28 mouse cellular contexts compared by ENCODE assay signal in genomic region chr8:47890814-47891210, GRCm38 (mm10).
DNase-seq lines count a peak whose midpoint lies in the region; ATAC-seq and TF ChIP-seq lines count a peak whose summit lies in the region.
"Had no signal": no experiment of that assay in that cellular context is flagged by ENCODE, and none has a peak within 500 bp of the region (broad histone marks: within the 10 kb centered on the region; RNA-seq: fewer than 3 reads in every experiment).

No protein-coding gene starts in this region.

- ATAC-seq in hindbrain, embryonic 12.5 days (ENCODE audit: low FRiP score) = 0 out of 2 replicates have a peak, but pooled peaks have one; percentile 50
- ATAC-seq in hindbrain, embryonic 11.5 days (ENCODE audit: low FRiP score) = no peak
- no peak for ATAC-seq in midbrain, embryonic 11.5 days (ENCODE audit: low FRiP score)
- ATAC-seq: activated CD4-positive, CD25-positive, alpha-beta regulatory T cell, adult 4 months; inflammation-experienced regulatory T-cells, adult 6 months had no signal

- no peak overlapping the region for H3K27ac ChIP-seq in hindbrain, embryonic 12.5 days
- H3K27ac ChIP-seq in hindbrain, embryonic 11.5 days (ENCODE audit: low read depth, low read length) = no peak overlapping the region
- H3K27ac ChIP-seq in midbrain, embryonic 11.5 days (ENCODE audit: low read depth, low read length) = no peak overlapping the region
- no peak overlapping the region for H3K27ac ChIP-seq in midbrain, embryonic 10.5 days (replicated peaks)
- H3K27ac ChIP-seq in embryonic facial prominence, embryonic 10.5 days (replicated peaks) = peak overlapping the region; percentile 49
- H3K27ac ChIP-seq in embryonic fibroblast, embryonic 13.5 days (ENCODE audit: insufficient read depth, low read length) = peak overlapping the region; percentile 31
- H3K27ac ChIP-seq: embryonic facial prominence, embryonic 15.5 days; forebrain, embryonic 13.5 days; kidney, embryonic 15.5 days; layer of hippocampus, adult 2 months; left cerebral cortex, adult 2 months; limb, embryonic 13.5 days; lung, embryonic 15.5 days; stomach, postnatal 0 days had no signal

- H3K9me3 ChIP-seq in hindbrain, embryonic 12.5 days (replicated peaks) = no peaks in the 10 kb centered on the region
- no peaks in the 10 kb centered on the region for H3K9me3 ChIP-seq in hindbrain, embryonic 11.5 days (ENCODE audit: control insufficient read depth, low read length)
- no peaks in the 10 kb centered on the region for H3K9me3 ChIP-seq in midbrain, embryonic 11.5 days (ENCODE audit: control insufficient read depth, low read length)
- H3K9me3 ChIP-seq in midbrain, embryonic 10.5 days (replicated peaks) = no peaks in the 10 kb centered on the region
- no peaks in the 10 kb centered on the region for H3K9me3 ChIP-seq in embryonic facial prominence, embryonic 10.5 days
- H3K9me3 ChIP-seq: embryonic facial prominence, embryonic 15.5 days; forebrain, embryonic 13.5 days; kidney, embryonic 15.5 days; limb, embryonic 13.5 days; lung, embryonic 15.5 days had no signal

- no peak overlapping the region for H3K4me3 ChIP-seq in hindbrain, embryonic 12.5 days
- no peak overlapping the region for H3K4me3 ChIP-seq in hindbrain, embryonic 11.5 days (ENCODE audit: low read depth, low read length)
- H3K4me3 ChIP-seq in midbrain, embryonic 11.5 days (ENCODE audit: low read depth, low read length) = no peak overlapping the region
- no peak overlapping the region for H3K4me3 ChIP-seq in midbrain, embryonic 10.5 days
- no peak overlapping the region for H3K4me3 ChIP-seq in embryonic facial prominence, embryonic 10.5 days
- H3K4me3 ChIP-seq in embryonic fibroblast, embryonic 13.5 days (ENCODE audit: insufficient read depth, low read length) = no peak overlapping the region
- H3K4me3 ChIP-seq: embryonic facial prominence, embryonic 15.5 days; forebrain, embryonic 13.5 days; kidney, embryonic 15.5 days; layer of hippocampus, adult 2 months; left cerebral cortex, adult 2 months; limb, embryonic 13.5 days; lung, embryonic 15.5 days had no signal

- H3K36me3 ChIP-seq in hindbrain, embryonic 12.5 days = no peaks in the 10 kb centered on the region
- no peaks in the 10 kb centered on the region for H3K36me3 ChIP-seq in hindbrain, embryonic 11.5 days (ENCODE audit: control insufficient read depth, insufficient read depth, low read length)
- H3K36me3 ChIP-seq in midbrain, embryonic 11.5 days (ENCODE audit: control insufficient read depth, insufficient read depth, low read length) = no peaks in the 10 kb centered on the region
- H3K36me3 ChIP-seq in midbrain, embryonic 10.5 days = 0 out of 2 replicates have a peak, but pooled peaks cover 5% of the 10 kb centered on the region
- H3K36me3 ChIP-seq in embryonic facial prominence, embryonic 10.5 days (replicated peaks) = peaks cover 19% of the 10 kb centered on the region

- no peaks in the 10 kb centered on the region for H3K27me3 ChIP-seq in hindbrain, embryonic 12.5 days
- H3K27me3 ChIP-seq in hindbrain, embryonic 11.5 days (ENCODE audit: control insufficient read depth, insufficient read depth, low read length) = no peaks in the 10 kb centered on the region
- no peaks in the 10 kb centered on the region for H3K27me3 ChIP-seq in midbrain, embryonic 11.5 days (ENCODE audit: control insufficient read depth, insufficient read depth, low read length)
- no peaks in the 10 kb centered on the region for H3K27me3 ChIP-seq in midbrain, embryonic 10.5 days (ENCODE audit: low read depth, poor library complexity, severe bottlenecking)
- H3K27me3 ChIP-seq in embryonic facial prominence, embryonic 10.5 days (replicated peaks; ENCODE audit: low read depth, poor library complexity, severe bottlenecking) = no peaks in the 10 kb centered on the region
- H3K27me3 ChIP-seq: embryonic facial prominence, embryonic 15.5 days; forebrain, embryonic 13.5 days; kidney, embryonic 15.5 days; limb, embryonic 13.5 days; lung, embryonic 15.5 days had no signal

- no peak for TF ChIP-seq POLR2A in embryonic fibroblast, embryonic 13.5 days (IDR thresholded peaks at IDR 0.05; ENCODE audit: low read depth, low read length)

- TF ChIP-seq CTCF in embryonic fibroblast, embryonic 13.5 days (IDR thresholded peaks at IDR 0.05; ENCODE audit: borderline replicate concordance, insufficient read depth, low read length) = no peak

- 81% methylated on average over 13 of the region's 13 CpGs for WGBS in hindbrain, embryonic 12.5 days
- WGBS in hindbrain, embryonic 11.5 days = 82% methylated on average over 13 of the region's 13 CpGs
- 88% methylated on average over 13 of the region's 13 CpGs for WGBS in midbrain, embryonic 11.5 days
- WGBS in midbrain, embryonic 10.5 days = 84% methylated on average over 13 of the region's 13 CpGs
- 77% methylated on average over 13 of the region's 13 CpGs for WGBS in embryonic facial prominence, embryonic 10.5 days

- no peak overlapping the region for H3K9ac ChIP-seq in hindbrain, embryonic 12.5 days
- no peak overlapping the region for H3K9ac ChIP-seq in hindbrain, embryonic 11.5 days (ENCODE audit: low read depth, low read length)
- no peak overlapping the region for H3K9ac ChIP-seq in midbrain, embryonic 11.5 days (ENCODE audit: low read length)
- H3K9ac ChIP-seq: embryonic facial prominence, embryonic 15.5 days; kidney, embryonic 15.5 days; limb, embryonic 13.5 days; lung, embryonic 15.5 days had no signal

- DNase-seq in hindbrain, embryonic 11.5 days (ENCODE audit: low spot score) = no peak
- DNase-seq in midbrain, embryonic 11.5 days (ENCODE audit: low spot score, missing footprints) = peak; percentile 61
- no peak for DNase-seq in midbrain, embryonic 10.5 days (ENCODE audit: low spot score)
- no peak for DNase-seq in embryonic facial prominence, embryonic 10.5 days (ENCODE audit: low spot score)
- no peak for DNase-seq in embryo, embryonic 9.5 days (ENCODE audit: extremely low spot score)
- DNase-seq: adrenal gland, adult 2 months; adrenal gland, postnatal 36 days; B cell, adult 2 months; cerebellum, adult 18-20 months; gastrocnemius, postnatal 10 days; kidney, adult 18-20 months; kidney, postnatal 25 days; right cerebral cortex, postnatal 4 days; thymus, adult 18-20 months; thymus, postnatal 25 days had no signal

- H3K4me2 ChIP-seq in hindbrain, embryonic 12.5 days (replicated peaks) = no peak overlapping the region
- no peak overlapping the region for H3K4me2 ChIP-seq in hindbrain, embryonic 11.5 days (replicated peaks; ENCODE audit: low read depth, low read length)
- H3K4me2 ChIP-seq in midbrain, embryonic 11.5 days = no peak overlapping the region
- H3K4me2 ChIP-seq: forebrain, embryonic 13.5 days; kidney, embryonic 15.5 days; limb, embryonic 13.5 days; liver, embryonic 11.5 days; lung, embryonic 15.5 days had no signal

- H3K4me1 ChIP-seq in hindbrain, embryonic 12.5 days = peaks cover 14% of the 10 kb centered on the region
- 0 out of 2 replicates have a peak, but pooled peaks cover 2% of the 10 kb centered on the region for H3K4me1 ChIP-seq in hindbrain, embryonic 11.5 days (replicated peaks; ENCODE audit: control insufficient read depth, insufficient read depth, low read length)
- 0 out of 2 replicates have a peak, but pooled peaks cover 2% of the 10 kb centered on the region for H3K4me1 ChIP-seq in midbrain, embryonic 11.5 days (ENCODE audit: control insufficient read depth, insufficient read depth, low read length)
- peaks cover 17% of the 10 kb centered on the region for H3K4me1 ChIP-seq in midbrain, embryonic 10.5 days
- peaks cover 38% of the 10 kb centered on the region for H3K4me1 ChIP-seq in embryonic facial prominence, embryonic 10.5 days
- H3K4me1 ChIP-seq in embryonic fibroblast, embryonic 13.5 days (ENCODE audit: control insufficient read depth, insufficient read depth, low read length) = peaks cover 26% of the 10 kb centered on the region
- H3K4me1 ChIP-seq: lung, embryonic 15.5 days had no signal

Comparison
In these comparisons a context has a peak if more than half of its experiments do, and no peak if none do; other contexts are left out.
1. H3K27ac ChIP-seq: peak in embryonic facial prominence, embryonic 10.5 days (single experiment) and embryonic fibroblast, embryonic 13.5 days (single experiment); none in hindbrain, embryonic 12.5 days (single experiment), hindbrain, embryonic 11.5 days (single experiment), midbrain, embryonic 11.5 days (single experiment) and midbrain, embryonic 10.5 days (single experiment).